Mouse (Mus musculus) limb, embryonic 12.5 days (tissue): ENCODE measurements around the gene Spag4. TPM values are rescaled to one million over a fixed set of nuclear protein-coding genes. Genes with fewer than 3 reads are reported as not detected.
A peak's percentile ranks its signal among the peaks of the same experiment; 100 is the strongest.

ENCODE experiments used
- ATAC-seq: fragments of 200-750 bp; cut with Nextera tagmentation; 2 replicates; pipeline ENCODE4 v1.8.0; 2017; ENCODE audit warnings: low read depth, moderate TSS enrichment; ENCODE audit not compliant: insufficient number of reproducible peaks, insufficient read depth, low FRiP score, low TSS enrichment
- H3K27ac ChIP-seq: fragments of 300-500 bp; sonication (generic); 2 replicates; pipeline ENCODE4 v1.5.1; 2016; ENCODE audit warnings: mild to moderate bottlenecking, moderate library complexity
- H3K27me3 ChIP-seq: fragments of 300-500 bp; sonication (generic); 2 replicates; pipeline ENCODE4 v1.6.1; 2016; ENCODE audit warnings: mild to moderate bottlenecking, moderate library complexity
- H3K36me3 ChIP-seq: fragments of 300-500 bp; sonication (generic); 2 replicates; pipeline ENCODE4 v1.6.1; 2016; ENCODE audit warnings: mild to moderate bottlenecking, moderate library complexity
- H3K4me1 ChIP-seq: fragments of 300-500 bp; sonication (generic); replicated peaks from 2 replicates; pipeline ENCODE4 v1.6.1; 2016
- H3K4me2 ChIP-seq: fragments of 300-500 bp; sonication (generic); 2 replicates; pipeline ENCODE4 v1.6.1; 2016; ENCODE audit warnings: mild to moderate bottlenecking, moderate library complexity
- H3K4me3 ChIP-seq: fragments of 300-500 bp; sonication (generic); replicated peaks from 2 replicates; pipeline ENCODE4 v1.5.1; 2016; ENCODE audit warnings: mild to moderate bottlenecking
- H3K9ac ChIP-seq: fragments of 300-500 bp; sonication (generic); replicated peaks from 2 replicates; pipeline ENCODE4 v1.6.1; 2016; ENCODE audit warnings: mild to moderate bottlenecking, moderate library complexity
- H3K9me3 ChIP-seq: fragments of 300-500 bp; sonication (generic); 2 replicates; pipeline ENCODE4 v1.6.1; 2016; ENCODE audit warnings: mild to moderate bottlenecking, moderate library complexity
- WGBS: fragments of 180-500 bp; shearing (Covaris S2); methylation state at CpG from one replicate; pipeline ENCODE4 v1.1.7; 2016; 5-methylcytosine and 5-hydroxymethylcytosine counted together
- polyA plus RNA-seq: library from polyadenylated mRNA; unstranded; fragments of >200 nt; fragmentation: Nextera tagmentation; extraction: Ambion mirVana; gene quantifications from 2 replicates; pipeline ENCODE4 v1.2.1, GENCODE M21; 2016

Gene Spag4
- polyA plus RNA-seq: 6.4 and 6.9 TPM in 2 replicates

- Histone ChIP-seq H3K27me3 (no peaks in the 10 kb centered on the region), H3K4me2 (peak within 1 kb of the TSS; percentile 90), H3K27ac (peak within 1 kb of the TSS; percentile 84), H3K36me3 (peaks cover 28% of the 10 kb centered on the region), H3K9me3 (no peaks in the 10 kb centered on the region), H3K9ac (peak within 1 kb of the TSS; percentile 81), H3K4me1 (peaks cover 12% of the 10 kb centered on the region), H3K4me3 (peak within 1 kb of the TSS; percentile 69)
- peak; percentile 76 for ATAC-seq
- WGBS: 1% methylated on average over 77 of the region's 81 CpGs
These were observed at the start of gene Spag4 for GRCm38 (mm10) chr2:156065099-156066041. Gene Spag4 (plus strand): TSS chr2:156065175.

DNA sequence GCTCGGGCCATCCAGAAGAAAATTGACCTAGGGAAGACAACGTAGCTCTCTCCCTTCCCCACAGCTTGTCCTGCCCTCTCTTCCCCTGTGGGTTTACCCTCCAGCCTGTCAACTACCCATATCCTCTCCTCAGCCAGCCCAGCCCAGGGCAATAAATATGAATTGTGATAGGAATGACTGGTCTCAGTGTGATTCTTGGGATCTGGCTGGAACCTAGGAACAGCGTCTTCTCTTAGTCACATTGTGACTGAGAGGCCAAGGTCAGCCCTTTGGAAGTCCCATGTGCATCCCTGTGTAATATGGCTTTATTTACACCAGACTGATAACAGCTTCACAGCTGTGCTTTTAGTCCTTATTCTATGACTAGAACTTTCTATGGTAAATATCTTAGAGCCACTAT lies 46.9 kb upstream of the Spag4 start:
- Histone ChIP-seq H3K4me1 (no peaks in the 10 kb centered on the region), H3K4me2 (no peak overlapping the region), H3K9me3 (no peaks in the 10 kb centered on the region), H3K27ac (no peak overlapping the region), H3K36me3 (peaks cover 67% of the 10 kb centered on the region), H3K9ac (no peak overlapping the region), H3K27me3 (no peaks in the 10 kb centered on the region), H3K4me3 (no peak overlapping the region)
- ATAC-seq: no peak
- 89% methylated on average over 3 of the region's 3 CpGs for WGBS

DNA sequence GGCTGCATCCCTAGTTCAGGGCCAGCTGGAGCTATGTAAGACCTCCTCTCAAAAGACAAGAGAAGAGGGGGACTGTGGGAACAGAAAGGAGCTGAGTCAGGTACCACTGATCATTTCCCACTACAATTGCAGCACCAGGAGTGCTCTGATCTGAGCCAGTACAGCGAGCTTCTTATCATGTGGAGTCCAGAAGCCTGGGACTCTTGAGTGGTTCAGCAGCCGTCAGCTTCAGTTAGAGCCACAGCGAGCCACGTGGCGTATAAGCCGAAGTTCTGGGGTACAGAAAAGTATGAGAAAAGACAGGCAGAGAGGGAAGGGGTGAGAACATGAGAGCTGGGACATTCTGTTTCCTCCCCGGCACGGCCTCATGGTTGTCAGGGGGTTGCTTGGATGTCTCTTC lies 43.8 kb upstream of the Spag4 start:
- H3K9me3 ChIP-seq: no peaks in the 10 kb centered on the region
- WGBS: 91% methylated on average over 8 of the region's 8 CpGs
- H3K9ac ChIP-seq: no peak overlapping the region
- no peak overlapping the region for H3K4me3 ChIP-seq
- H3K27ac ChIP-seq: no peak overlapping the region
- no peak for ATAC-seq
- H3K4me1 ChIP-seq: no peaks in the 10 kb centered on the region
- H3K27me3 ChIP-seq: no peaks in the 10 kb centered on the region
- peaks cover 37% of the 10 kb centered on the region for H3K36me3 ChIP-seq
- no peak overlapping the region for H3K4me2 ChIP-seq

DNA sequence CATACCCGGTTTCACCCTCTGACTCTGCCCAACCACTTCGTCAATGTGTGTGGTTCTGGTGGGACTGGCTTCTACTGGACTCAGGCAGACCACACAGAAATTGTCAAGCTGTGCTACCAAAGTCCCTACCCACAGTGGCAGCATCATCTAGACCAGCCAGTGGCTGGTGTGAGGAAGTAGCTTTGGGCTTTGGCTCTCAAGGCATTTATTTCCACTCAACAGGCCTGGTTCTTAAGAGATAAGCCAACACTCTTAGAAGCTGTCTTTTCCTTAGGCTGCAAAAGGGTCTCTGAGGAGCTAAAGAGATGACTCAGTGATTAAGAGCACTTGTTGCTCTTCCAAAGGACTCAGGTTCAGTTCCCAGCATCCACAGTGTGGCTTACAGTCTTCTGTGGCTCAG lies 43.2 kb upstream of the Spag4 start:
- Histone ChIP-seq H3K4me2 (no peak overlapping the region), H3K9me3 (no peaks in the 10 kb centered on the region), H3K9ac (no peak overlapping the region), H3K27me3 (no peaks in the 10 kb centered on the region), H3K4me1 (no peaks in the 10 kb centered on the region), H3K4me3 (no peak overlapping the region), H3K36me3 (peaks cover 31% of the 10 kb centered on the region), H3K27ac (no peak overlapping the region)
- 80% methylated on average over 2 of the region's 2 CpGs for WGBS
- no peak for ATAC-seq

DNA sequence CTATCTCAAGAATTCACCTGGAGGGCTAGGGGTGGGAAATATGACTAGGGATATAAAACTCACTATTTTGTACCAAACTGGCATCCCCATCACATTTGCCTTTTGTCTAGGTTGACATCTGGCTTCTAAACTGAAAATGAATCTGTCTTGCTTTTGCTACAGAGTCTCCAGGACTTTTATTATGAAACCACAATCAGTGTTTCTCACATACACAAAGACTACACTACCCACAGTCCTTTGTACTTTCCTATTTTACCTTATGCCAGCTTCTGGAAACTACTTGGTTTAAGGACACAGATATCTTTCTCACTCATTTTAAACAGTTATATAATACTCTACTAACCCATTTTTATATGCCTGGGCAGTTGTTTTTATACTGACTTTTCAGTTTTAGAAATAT lies 39.5 kb upstream of the Spag4 start:
- no peak overlapping the region for H3K4me3 ChIP-seq
- ATAC-seq: no peak
- H3K27me3 ChIP-seq: no peaks in the 10 kb centered on the region
- H3K9ac ChIP-seq: no peak overlapping the region
- H3K4me2 ChIP-seq: no peak overlapping the region
- no peaks in the 10 kb centered on the region for H3K4me1 ChIP-seq
- H3K9me3 ChIP-seq: no peaks in the 10 kb centered on the region
- no peaks in the 10 kb centered on the region for H3K36me3 ChIP-seq
- no peak overlapping the region for H3K27ac ChIP-seq

GRCm38 (mm10) chr2:156039390-156039789 lies 25.6 kb upstream of the Spag4 start:
- Histone ChIP-seq H3K27me3 (no peaks in the 10 kb centered on the region), H3K4me2 (no peak overlapping the region), H3K9me3 (no peaks in the 10 kb centered on the region), H3K36me3 (no peaks in the 10 kb centered on the region), H3K27ac (no peak overlapping the region), H3K9ac (no peak overlapping the region), H3K4me3 (no peak overlapping the region), H3K4me1 (no peaks in the 10 kb centered on the region)
- 89% methylated on average over 3 of the region's 3 CpGs for WGBS
- ATAC-seq: no peak

DNA sequence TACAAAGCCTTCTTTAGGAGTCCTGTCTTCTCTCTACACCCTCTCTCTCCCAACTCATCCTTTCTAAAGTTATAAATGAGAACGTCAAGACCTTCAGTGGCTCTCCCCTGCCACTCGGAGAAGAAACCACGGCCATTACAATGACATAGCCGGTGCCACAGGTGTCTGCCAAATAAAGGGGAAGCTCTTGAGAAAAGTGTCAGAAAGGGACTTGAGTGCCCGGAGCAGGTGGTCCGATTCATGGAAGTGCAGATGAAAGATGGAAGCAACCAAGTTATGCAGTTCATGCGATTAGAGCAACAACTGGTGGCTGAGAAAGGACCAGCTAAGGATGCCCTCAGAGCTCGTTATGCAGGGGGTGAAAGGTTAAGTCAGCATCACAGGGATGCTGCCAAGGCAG lies 22.1 kb upstream of the Spag4 start:
- no peak for ATAC-seq
- H3K27me3 ChIP-seq: peaks cover 12% of the 10 kb centered on the region
- WGBS: 86% methylated on average over 8 of the region's 8 CpGs
- no peak overlapping the region for H3K27ac ChIP-seq
- no peak overlapping the region for H3K4me2 ChIP-seq
- H3K9me3 ChIP-seq: no peaks in the 10 kb centered on the region
- H3K9ac ChIP-seq: no peak overlapping the region
- H3K4me1 ChIP-seq: peaks cover 5% of the 10 kb centered on the region
- H3K36me3 ChIP-seq: no peaks in the 10 kb centered on the region
- no peak overlapping the region for H3K4me3 ChIP-seq

- WGBS: 4% methylated on average over 19 of the region's 19 CpGs
- no peak overlapping the region for H3K27ac ChIP-seq
- no peak overlapping the region; the same call in 1 of the 2 replicates for H3K9ac ChIP-seq
- ATAC-seq: no peak
- H3K9me3 ChIP-seq: no peaks in the 10 kb centered on the region
- peaks cover 20% of the 10 kb centered on the region for H3K27me3 ChIP-seq
- H3K36me3 ChIP-seq: no peaks in the 10 kb centered on the region
- peaks cover 8% of the 10 kb centered on the region for H3K4me1 ChIP-seq
- H3K4me3 ChIP-seq: peak overlapping the region; percentile 9; the same call in 1 of the 2 replicates
- peak overlapping the region; percentile 47 for H3K4me2 ChIP-seq
These were observed 17.0 kb upstream of the Spag4 start for GRCm38 (mm10) chr2:156047929-156048328.

DNA sequence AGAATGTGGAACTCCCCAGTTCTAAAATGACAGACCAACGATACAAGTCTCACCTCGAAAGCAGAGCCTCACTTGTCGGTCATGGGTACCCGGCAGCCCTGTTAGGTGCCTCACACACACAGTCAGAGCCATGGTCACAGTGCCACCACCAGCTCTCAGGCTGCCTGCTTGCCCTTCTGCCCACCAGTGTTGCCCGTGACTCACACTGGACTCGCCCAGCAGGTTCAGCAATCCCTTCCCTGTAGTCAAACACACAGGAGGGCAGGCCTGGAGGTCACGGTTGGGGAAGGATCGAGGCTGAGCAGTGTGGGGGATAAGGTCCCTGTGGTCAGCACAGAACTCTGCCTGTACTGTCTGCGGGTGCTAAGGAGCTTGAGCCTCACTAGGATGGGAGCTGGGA lies 12.2 kb upstream of the Spag4 start, which contains the start of gene Fer1l4:
TSS of gene Fer1l4 (minus strand) at position 132 of the 400 bp plus-strand sequence.
- ATAC-seq: no peak
- no peaks in the 10 kb centered on the region for H3K9me3 ChIP-seq
- peaks cover 4% of the 10 kb centered on the region for H3K4me1 ChIP-seq
- peaks cover 9% of the 10 kb centered on the region; the same call in 1 of the 2 replicates for H3K27me3 ChIP-seq
- H3K4me2 ChIP-seq: no peak within 1 kb of the TSS
- no peaks in the 10 kb centered on the region for H3K36me3 ChIP-seq
- H3K4me3 ChIP-seq: no peak within 1 kb of the TSS
- H3K9ac ChIP-seq: no peak within 1 kb of the TSS
- WGBS: 82% methylated on average over 9 of the region's 9 CpGs
- 0 out of 2 replicates have a peak within 1 kb of the TSS, but pooled peaks have one; percentile 4 for H3K27ac ChIP-seq

GRCm38 (mm10) chr2:156066126-156066525 lies 1.2 kb downstream of the Spag4 start:
- Histone ChIP-seq H3K27me3 (no peaks in the 10 kb centered on the region), H3K36me3 (peaks cover 35% of the 10 kb centered on the region), H3K4me1 (peaks cover 12% of the 10 kb centered on the region), H3K9me3 (no peaks in the 10 kb centered on the region), H3K9ac (peak overlapping the region; percentile 81; the same call in 1 of the 2 replicates), H3K27ac (no peak overlapping the region), H3K4me3 (peak overlapping the region; percentile 69), H3K4me2 (peak overlapping the region; percentile 90)
- ATAC-seq: peak; percentile 32
- WGBS: 28% methylated on average over 10 of the region's 10 CpGs

- Histone ChIP-seq H3K9me3 (no peaks in the 10 kb centered on the region), H3K4me2 (no peak overlapping the region), H3K9ac (no peak overlapping the region), H3K4me1 (peaks cover 12% of the 10 kb centered on the region), H3K27ac (no peak overlapping the region), H3K27me3 (no peaks in the 10 kb centered on the region), H3K4me3 (no peak overlapping the region), H3K36me3 (peaks cover 52% of the 10 kb centered on the region)
- no peak for ATAC-seq
- 92% methylated on average over 10 of the region's 10 CpGs for WGBS
These were observed 2.9 kb downstream of the Spag4 start for GRCm38 (mm10) chr2:156067916-156068315.
